Mouse (Mus musculus): ENCODE measurements around the gene Hal.

DNA sequence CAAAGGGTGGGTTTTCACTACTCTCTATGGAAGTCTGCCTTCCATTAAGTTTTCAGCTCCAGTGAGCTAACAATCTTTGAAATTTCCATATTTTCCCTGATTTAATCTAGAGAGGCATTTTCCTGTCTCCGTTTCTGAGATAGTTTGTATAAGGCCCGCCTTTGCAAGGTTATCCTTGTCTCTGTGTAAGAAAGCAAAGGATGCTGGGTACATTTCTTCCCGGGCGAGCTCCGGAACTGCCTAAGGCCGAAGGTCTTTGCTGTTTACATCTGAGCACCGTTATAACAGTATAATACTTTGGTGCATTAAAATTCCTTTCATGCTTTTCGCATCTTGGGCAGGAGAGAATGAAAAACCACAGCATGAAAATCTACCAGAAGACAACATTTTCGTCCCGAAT lies 61.3 kb downstream of the Hal start:
- no peak for TF ChIP-seq ELF1 (IDR thresholded peaks at IDR 0.05; ENCODE audit: low read depth, low read length)
- TF ChIP-seq POLR2A (IDR thresholded peaks at IDR 0.05; ENCODE audit: control insufficient read depth in 1 of 2, insufficient read depth in 1 of 2, low read depth in 1 of 2, low read length in 2 of 2, poor library complexity in 1 of 2) = no peak
- TF ChIP-seq CHD1 (IDR thresholded peaks at IDR 0.05; ENCODE audit: low read depth, low read length) = no peak
- TF ChIP-seq MAZ (IDR thresholded peaks at IDR 0.05; ENCODE audit: low read depth, low read length) = no peak

All from MEL (cell line).